Mouse (Mus musculus) kidney, postnatal 4 days (tissue): ENCODE results near the gene Ppif.
A peak's percentile ranks its signal among the peaks of the same experiment; 100 is the strongest.

ENCODE experiments used
- DNase-seq, 2 experiments: peaks; one replicate each; pipeline ENCODE4 v3.0.0; 2021; ENCODE audit warnings: mixed read lengths in 2 of 2

Ppif gene

DNA sequence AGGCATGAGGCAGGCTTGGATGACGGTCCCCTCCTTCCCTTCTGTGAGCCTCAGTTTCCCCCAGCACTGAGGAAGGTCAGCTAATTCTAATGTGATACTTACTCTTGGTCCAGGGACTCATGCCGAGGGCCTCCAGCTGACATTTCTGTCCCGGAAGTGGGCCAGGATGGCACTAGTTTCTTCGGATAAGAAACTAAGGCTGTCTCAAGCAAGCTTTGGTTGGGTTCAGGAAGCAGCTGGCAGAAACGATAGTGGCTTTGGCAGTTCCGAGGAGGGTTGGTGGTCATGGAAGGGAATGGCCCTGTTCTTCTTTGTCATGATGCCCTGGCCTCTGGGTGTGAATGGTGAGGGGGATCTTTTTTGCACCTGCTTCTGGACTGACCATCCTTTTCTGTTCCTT is 1.1 kb downstream of the Ppif start:
- DNase-seq = no peak

- no peak for DNase-seq
These were observed 2.4 kb downstream of the Ppif start for GRCm38 (mm10) chr14:25696356-25696755.

DNA sequence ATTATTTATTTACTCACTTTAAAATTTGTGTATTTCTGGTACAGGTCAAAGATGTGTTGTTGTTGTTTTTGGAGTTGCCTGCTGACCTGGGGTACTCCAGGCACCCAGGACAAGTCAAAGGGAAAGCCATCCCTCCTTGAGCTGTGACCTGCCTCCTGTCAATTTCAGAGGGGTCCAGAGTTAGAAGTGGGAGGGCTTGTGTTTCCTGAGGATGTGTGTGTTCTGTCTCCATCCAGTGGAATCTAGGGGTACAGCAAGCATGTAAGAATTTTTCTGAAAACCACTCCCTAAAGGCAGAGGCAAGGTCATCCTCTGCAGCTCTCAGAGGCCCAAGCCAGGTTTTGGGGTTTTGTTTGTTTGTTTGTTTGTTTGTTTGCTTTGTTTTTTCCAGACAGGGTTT is 8.0 kb downstream of the Ppif start:
- DNase-seq = peak in 1 of 2 experiments; percentile 46

- DNase-seq = peak; percentile 82 to 86
These were observed 13.8 kb downstream of the Ppif start for GRCm38 (mm10) chr14:25707691-25708181.

GRCm38 (mm10) chr14:25708451-25708850 is 14.5 kb downstream of the Ppif start:
- peak; percentile 67 to 80 for DNase-seq

DNA sequence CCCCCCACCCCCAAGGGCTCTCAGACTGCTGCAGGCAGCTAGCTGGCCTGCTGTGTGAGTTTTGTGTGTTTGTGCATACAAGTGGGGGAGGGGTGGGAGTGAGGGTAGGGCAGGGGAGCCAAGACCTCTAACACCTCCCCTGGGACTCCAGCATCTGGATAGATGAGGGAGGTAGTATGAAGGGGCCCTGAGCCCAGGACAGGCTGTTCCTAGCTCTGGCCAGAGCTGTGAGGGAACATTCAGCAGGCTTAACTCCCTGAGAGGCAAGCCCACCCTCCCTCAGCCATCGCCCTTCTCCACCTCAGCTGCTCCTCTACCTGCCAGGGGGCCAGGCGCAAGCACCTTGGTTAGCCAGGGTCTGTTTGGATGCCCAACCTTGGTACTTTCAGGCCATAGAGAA is 15.0 kb downstream of the Ppif start:
- DNase-seq = peak; percentile 40 to 55

DNA sequence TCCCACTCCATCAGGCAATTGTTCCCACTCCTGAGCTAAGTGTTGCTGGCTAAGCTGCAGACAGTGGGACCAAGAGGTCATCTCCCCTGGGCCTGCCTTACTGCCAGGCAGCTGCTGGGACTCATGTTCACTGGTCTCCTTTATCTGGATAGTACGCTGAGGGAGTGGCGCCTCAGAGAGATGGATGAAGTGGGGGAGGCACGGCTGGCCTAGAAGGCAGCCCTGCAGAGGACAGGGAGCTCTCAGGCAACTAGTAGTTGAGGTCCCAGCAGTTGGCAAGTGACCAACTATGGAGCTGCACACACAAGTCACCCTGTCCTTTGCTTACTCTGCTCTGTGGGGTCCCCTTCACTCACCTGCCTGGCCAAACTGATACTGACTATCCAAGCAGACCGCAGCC is 16.1 kb downstream of the Ppif start:
- DNase-seq = peak; percentile 71 to 78

DNA sequence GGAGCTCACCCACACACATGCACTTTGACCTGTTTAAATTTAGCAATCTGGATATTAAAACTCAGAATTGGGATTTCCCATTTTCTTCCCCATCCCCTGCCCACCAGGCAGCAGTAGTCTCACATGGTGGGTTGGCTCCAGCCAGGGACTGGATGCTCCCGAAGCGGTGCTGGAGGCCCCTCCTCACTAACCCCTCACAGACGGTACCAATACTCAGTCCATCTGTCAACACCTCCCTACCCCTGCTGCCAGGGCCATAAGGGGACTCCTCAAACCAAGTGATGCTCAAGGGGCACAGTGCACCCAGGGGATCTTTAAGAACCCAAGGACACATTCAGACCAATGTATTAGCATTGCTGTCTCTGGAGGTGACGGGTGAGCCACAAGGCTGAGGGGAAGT is 16.7 kb downstream of the Ppif start:
- no peak for DNase-seq

DNA sequence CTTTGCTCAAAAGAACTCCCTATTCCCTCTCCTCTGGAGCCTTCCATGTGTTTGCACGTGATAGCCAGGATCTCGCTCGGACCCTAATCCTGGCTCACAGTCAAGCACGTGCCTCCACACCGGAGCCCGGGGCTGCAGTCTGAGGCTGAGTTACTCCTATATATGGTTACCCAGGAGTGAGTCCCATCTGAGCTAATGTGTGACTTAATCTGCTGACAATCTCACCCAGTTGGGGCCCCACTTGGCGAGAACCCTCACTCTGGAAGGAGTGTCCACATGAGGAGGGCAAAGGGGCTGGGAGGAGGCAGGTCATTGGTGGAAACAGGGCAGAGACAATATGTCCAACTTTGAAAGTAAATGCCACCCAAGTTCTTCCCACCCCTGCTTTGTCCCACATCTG is 17.2 kb downstream of the Ppif start:
- DNase-seq = peak; percentile 51 to 59

DNA sequence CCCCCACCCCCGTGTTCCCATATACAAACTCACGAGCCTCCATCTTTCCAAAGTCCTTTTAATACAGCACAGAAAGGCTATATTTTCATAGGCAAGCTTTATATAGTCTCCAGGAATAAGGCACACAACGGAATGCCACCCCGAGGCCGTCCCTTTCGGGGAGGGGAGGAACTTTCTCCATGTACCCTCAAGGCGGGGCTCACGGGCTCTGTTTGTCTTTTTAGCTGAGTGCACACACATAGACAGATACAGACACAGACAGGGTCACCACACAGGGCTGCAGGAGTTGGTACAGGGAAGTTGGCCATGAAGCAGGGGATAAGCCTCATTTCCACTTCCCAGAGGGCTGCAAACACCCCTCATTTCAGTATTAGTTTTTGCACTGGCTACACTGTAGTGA is 17.6 kb downstream of the Ppif start:
- peak; percentile 46 to 56 for DNase-seq

- DNase-seq = peak; percentile 51 to 63
These were observed 19.5 kb downstream of the Ppif start for GRCm38 (mm10) chr14:25713443-25713842.

GRCm38 (mm10) chr14:25716528-25716927 is 22.6 kb downstream of the Ppif start:
- no peak for DNase-seq

DNA sequence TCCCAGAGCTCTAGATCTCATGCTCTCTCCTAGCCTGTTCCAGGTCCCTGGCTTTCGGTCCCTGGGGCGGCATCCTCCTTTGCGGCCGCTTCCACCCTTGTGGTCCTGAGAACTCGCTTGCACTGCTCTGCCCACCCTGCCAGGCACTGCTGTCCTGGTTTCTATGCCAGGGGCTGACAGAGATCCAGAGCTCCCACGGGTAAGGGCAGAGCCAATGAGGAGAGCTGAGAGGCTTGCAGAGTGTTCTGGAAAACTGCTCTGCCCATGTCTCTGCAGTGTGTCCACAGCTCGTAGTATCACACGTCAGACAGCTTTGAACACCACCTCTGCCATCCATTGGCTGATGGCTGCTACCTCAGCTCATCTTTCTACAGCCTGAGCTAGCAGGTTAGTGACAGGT is 23.8 kb downstream of the Ppif start:
- DNase-seq = no peak

- peak; percentile 84 to 89 for DNase-seq
These were observed 24.5 kb downstream of the Ppif start for GRCm38 (mm10) chr14:25718471-25718870.

DNA sequence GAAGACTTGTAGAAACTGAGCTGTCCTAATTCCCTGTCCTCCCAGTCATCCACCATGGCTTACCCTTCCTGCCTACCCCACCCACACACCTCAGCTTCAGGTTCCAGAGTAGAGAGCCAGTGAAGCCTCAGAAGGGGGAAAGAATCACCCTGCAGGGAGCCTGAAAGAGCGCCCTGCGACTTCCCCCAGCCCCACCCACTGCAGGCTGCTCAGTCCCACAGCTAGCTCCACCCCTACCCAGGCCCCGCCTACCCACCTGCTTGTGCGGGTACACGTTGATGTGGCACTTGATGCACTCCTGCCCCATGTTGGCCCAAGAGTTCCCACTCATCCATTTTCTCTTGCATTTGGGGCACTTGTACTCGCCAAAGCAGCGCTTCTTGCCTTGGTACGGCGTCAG is 25.4 kb downstream of the Ppif start:
- no peak for DNase-seq

DNA sequence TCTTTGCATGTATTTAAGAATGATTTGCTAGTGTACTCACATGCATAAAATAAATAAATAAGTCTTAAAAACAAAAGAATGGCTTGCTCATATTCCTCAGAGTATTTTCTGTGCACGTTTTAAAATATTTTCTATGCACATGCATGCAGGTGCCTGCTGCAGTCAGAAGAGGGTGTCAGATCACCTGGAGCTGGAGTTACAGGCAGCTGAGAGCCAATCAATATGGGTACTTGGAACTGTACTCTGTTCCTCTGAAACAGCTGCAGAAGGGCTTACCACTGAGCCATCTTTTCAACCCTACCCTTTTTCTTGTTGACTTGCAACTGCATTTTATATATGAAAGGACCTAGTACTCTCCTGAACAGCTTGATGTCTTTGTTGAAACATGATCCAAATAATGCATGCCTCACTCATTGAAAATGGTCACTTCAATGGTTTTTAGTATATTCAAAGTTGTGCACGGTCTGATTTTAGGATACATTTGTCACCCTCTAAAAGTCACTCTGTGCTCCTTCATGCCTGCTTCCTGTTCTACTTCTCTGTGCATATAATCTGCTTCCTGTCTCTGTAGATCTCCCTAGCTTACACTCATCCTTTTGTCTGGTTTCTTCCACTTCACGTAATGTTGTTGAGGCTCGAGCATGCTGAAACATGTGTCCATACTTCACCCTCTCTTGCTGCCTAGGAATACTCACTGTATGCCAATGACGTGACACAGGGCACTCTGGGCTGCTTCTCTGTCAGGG is 27.2 kb downstream of the Ppif start:
- DNase-seq = no peak

- DNase-seq = peak; percentile 55 to 71
These were observed 31.1 kb downstream of the Ppif start for GRCm38 (mm10) chr14:25725032-25725497.

DNA sequence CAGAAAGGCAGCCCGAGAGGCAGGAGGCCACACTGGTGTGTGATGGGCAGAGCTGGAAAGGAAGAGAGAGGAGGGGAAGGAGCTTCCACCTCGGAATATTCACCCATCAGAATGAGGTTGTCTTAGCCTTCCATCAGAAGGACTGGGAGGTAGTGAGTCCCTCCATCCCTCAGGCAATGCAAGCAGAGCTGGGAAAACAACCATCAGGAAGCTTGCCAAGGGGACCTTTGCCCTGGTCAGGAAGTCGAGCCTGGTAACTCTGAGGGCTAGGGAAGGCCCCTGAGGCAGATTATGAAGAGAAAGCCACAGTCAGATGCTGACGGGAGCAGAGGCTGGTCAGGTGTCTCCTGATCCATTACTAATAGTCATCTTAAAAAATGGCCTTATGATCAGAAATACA is 31.7 kb downstream of the Ppif start:
- DNase-seq = peak; percentile 51 to 60

DNA sequence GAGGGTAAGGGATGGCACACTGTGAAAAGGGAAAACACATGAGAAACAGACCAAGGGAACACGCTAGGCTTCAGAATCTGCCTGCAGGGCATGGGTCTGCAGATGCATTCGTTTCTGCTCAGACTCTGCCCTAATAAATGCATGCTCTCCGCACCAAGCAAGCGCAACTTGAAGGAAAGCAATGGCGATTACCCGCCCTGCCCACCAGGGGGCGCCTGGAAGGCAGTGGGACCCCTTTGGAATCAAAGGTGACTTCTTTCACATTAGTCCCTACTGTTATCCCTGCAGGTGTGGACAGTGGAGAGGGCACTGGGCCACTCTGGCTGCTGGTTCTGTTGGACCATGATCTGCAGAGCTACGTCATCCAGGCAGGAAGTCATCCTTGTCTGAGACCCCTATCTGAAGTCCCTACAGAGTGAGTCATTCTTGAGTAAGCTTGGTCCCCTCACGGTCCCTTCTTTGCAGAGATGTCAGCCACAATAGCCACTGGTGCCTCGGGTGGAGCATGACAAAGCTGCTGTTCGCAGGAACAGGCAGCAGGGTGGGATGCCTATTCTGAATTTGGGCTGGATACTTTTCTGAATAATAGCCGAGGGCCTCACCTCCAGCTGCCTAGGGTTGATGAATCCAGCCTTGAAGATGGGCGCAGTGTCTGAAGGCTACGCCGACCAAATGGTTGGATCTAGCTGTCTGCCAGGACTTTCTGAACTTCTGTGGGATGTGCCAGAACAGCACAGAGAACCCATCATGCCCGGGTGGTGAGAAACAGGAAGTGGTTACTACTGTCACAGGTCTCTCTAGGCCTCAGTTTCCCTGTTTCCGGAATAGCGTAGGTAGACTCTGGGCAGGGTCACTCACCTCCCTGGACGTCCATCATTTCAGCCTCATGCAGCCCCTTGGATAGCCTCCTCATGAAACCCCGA is 32.5 kb downstream of the Ppif start:
- DNase-seq = peak; percentile 79 to 82

- peak in 1 of 2 experiments; percentile 35 for DNase-seq
These were observed 33.2 kb downstream of the Ppif start for GRCm38 (mm10) chr14:25727149-25727510.

GRCm38 (mm10) chr14:25734736-25735716 is 41.1 kb downstream of the Ppif start:
- peak; percentile 48 to 66 for DNase-seq

GRCm38 (mm10) chr14:25736140-25736539 is 42.2 kb downstream of the Ppif start:
- DNase-seq = no peak
